Mouse (Mus musculus): ENCODE measurements around the gene Rassf5. TPM values are rescaled to one million over a fixed set of nuclear protein-coding genes. Genes with fewer than 3 reads are reported as not detected.
A peak's percentile ranks its signal among the peaks of the same experiment; 100 is the strongest.
"Not testable (repeated sequence)": the region's sequence is repeated elsewhere in the genome, so short reads cannot be mapped to it uniquely, and the experiment has no call there.

The Rassf5 gene
- polyA plus RNA-seq, 1 experiment from 2014 or later: 7.9 TPM

GRCm38 (mm10) chr1:131153018-131153629 is 91.9 kb downstream of the Rassf5 start, which contains the start of gene Eif2d:
Gene Eif2d, plus strand, starts transcription at chr1:131153181.
- no peaks in the 10 kb centered on the region for H3K9me3 ChIP-seq (ENCODE audit: control insufficient read depth, low read length)
- WGBS: under 1% methylated on average over 27 of the region's 27 CpGs
- TF ChIP-seq EP300 (optimal IDR thresholded peaks at IDR 0.05) (no peak), CTCF (IDR thresholded peaks at IDR 0.05; ENCODE audit: low read depth) (no peak)
- H3K27me3 ChIP-seq (ENCODE audit: control insufficient read depth, insufficient read depth, low read length): no peaks in the 10 kb centered on the region
- peak within 1 kb of the TSS; percentile 75 for H3K9ac ChIP-seq (ENCODE audit: low read length)
- no peaks in the 10 kb centered on the region for H3K36me3 ChIP-seq (ENCODE audit: control insufficient read depth, insufficient read depth, low read length)
- H3K4me3 ChIP-seq (ENCODE audit: low read depth, low read length): peak within 1 kb of the TSS; percentile 68
- ATAC-seq (ENCODE audit: low FRiP score, low TSS enrichment) (peak; percentile 99), DNase-seq (ENCODE audit: low spot score) (peak; percentile 95)
- peak within 1 kb of the TSS; percentile 90 for H3K4me2 ChIP-seq (replicated peaks; ENCODE audit: low read depth)
- no peaks in the 10 kb centered on the region for H3K4me1 ChIP-seq (replicated peaks; ENCODE audit: control insufficient read depth, insufficient read depth)
- peak within 1 kb of the TSS; percentile 76 for H3K27ac ChIP-seq (replicated peaks)

GRCm38 (mm10) chr1:131149496-131149895 is 95.6 kb downstream of the Rassf5 start:
- TF ChIP-seq EP300 (optimal IDR thresholded peaks at IDR 0.05) (no peak), CTCF (IDR thresholded peaks at IDR 0.05; ENCODE audit: low read depth) (no peak)
- ATAC-seq (ENCODE audit: low FRiP score, low TSS enrichment) (no peak), DNase-seq (ENCODE audit: low spot score) (no peak)
- 67% methylated on average over 1 of the region's 1 CpGs for WGBS
- no peaks in the 10 kb centered on the region for H3K27me3 ChIP-seq (ENCODE audit: control insufficient read depth, insufficient read depth, low read length)
- no peaks in the 10 kb centered on the region for H3K36me3 ChIP-seq (ENCODE audit: control insufficient read depth, insufficient read depth, low read length)
- no peak overlapping the region for H3K27ac ChIP-seq (replicated peaks)
- no peak overlapping the region for H3K9ac ChIP-seq (ENCODE audit: low read length)
- H3K4me2 ChIP-seq (replicated peaks; ENCODE audit: low read depth): no peak overlapping the region
- H3K4me3 ChIP-seq (ENCODE audit: low read depth, low read length): no peak overlapping the region
- no peaks in the 10 kb centered on the region for H3K4me1 ChIP-seq (replicated peaks; ENCODE audit: control insufficient read depth, insufficient read depth)
- H3K9me3 ChIP-seq (ENCODE audit: control insufficient read depth, low read length): no peaks in the 10 kb centered on the region

DNA sequence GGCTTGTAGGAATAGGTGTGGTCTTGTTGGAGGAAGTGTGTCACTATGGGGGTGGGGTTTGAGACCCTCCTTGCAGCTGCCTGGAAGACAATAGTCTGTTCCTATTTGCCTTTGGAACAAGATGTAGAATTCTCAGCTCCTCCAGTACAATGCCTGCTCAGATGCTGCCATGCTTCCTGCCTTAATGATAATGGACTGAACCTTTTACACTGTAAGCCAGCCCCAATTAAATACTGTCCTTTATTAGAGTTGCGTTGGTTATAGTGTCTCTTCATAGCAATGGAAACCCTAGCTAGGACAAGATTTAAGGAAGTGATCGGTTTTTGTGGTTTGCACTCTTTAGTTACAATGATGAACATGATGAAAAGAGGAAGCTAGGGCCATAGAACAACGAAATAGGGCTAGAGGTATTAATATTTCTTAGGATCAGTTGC is 98.9 kb downstream of the Rassf5 start:
- DNase-seq (ENCODE audit: low spot score): no peak
- 81% methylated on average over 3 of the region's 3 CpGs for WGBS
- no peaks in the 10 kb centered on the region for H3K4me1 ChIP-seq (replicated peaks; ENCODE audit: control insufficient read depth, insufficient read depth)
- no peaks in the 10 kb centered on the region for H3K27me3 ChIP-seq (ENCODE audit: control insufficient read depth, insufficient read depth, low read length)
- H3K4me2 ChIP-seq (replicated peaks; ENCODE audit: low read depth): no peak overlapping the region
- H3K36me3 ChIP-seq (ENCODE audit: control insufficient read depth, insufficient read depth, low read length): no peaks in the 10 kb centered on the region
- ATAC-seq (ENCODE audit: low FRiP score, low TSS enrichment): no peak
- no peak overlapping the region for H3K4me3 ChIP-seq (ENCODE audit: low read depth, low read length)
- H3K9ac ChIP-seq (ENCODE audit: low read length): no peak overlapping the region
- no peaks in the 10 kb centered on the region for H3K9me3 ChIP-seq (ENCODE audit: control insufficient read depth, low read length)
- TF ChIP-seq CTCF (IDR thresholded peaks at IDR 0.05; ENCODE audit: low read depth) (no peak), EP300 (optimal IDR thresholded peaks at IDR 0.05) (no peak)
- H3K27ac ChIP-seq (replicated peaks): no peak overlapping the region

GRCm38 (mm10) chr1:131145222-131145621 is 99.8 kb downstream of the Rassf5 start:
- WGBS: 86% methylated on average over 3 of the region's 3 CpGs
- not testable (repeated sequence) for H3K9me3 ChIP-seq (ENCODE audit: control insufficient read depth, low read length); DNase-seq (ENCODE audit: low spot score); H3K36me3 ChIP-seq (ENCODE audit: control insufficient read depth, insufficient read depth, low read length); H3K4me3 ChIP-seq (ENCODE audit: low read depth, low read length); H3K27ac ChIP-seq (replicated peaks); H3K27me3 ChIP-seq (ENCODE audit: control insufficient read depth, insufficient read depth, low read length); H3K4me1 ChIP-seq (replicated peaks; ENCODE audit: control insufficient read depth, insufficient read depth); H3K9ac ChIP-seq (ENCODE audit: low read length); ATAC-seq (ENCODE audit: low FRiP score, low TSS enrichment); H3K4me2 ChIP-seq (replicated peaks; ENCODE audit: low read depth)

DNA sequence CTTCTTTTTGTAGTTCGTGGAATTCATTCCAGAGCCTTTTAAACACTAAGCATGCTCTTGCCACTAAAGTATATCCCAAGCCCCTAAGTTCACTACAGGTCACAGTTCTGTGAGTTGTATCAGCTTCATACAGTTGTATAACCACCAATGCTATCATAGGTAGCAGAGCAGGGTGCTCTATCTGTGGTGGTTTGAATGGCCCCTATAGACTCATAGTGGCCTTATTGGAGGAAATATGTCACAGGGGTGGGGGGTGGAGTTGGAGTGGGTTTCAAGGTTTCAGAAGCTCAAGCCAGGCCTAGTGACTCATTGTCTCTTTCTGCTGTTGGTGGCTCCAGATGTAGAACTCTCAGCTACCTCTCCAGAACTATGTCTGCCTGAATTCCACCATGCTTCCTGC is 102.6 kb downstream of the Rassf5 start:
- Histone ChIP-seq H3K27me3 (ENCODE audit: control insufficient read depth, insufficient read depth, low read length) (no peaks in the 10 kb centered on the region), H3K9ac (ENCODE audit: low read length) (no peak overlapping the region), H3K4me3 (ENCODE audit: low read depth, low read length) (no peak overlapping the region), H3K4me1 (replicated peaks; ENCODE audit: control insufficient read depth, insufficient read depth) (0 out of 2 replicates have a peak, but pooled peaks cover 2% of the 10 kb centered on the region), H3K36me3 (ENCODE audit: control insufficient read depth, insufficient read depth, low read length) (no peaks in the 10 kb centered on the region), H3K27ac (replicated peaks) (no peak overlapping the region), H3K9me3 (ENCODE audit: control insufficient read depth, low read length) (no peaks in the 10 kb centered on the region), H3K4me2 (replicated peaks; ENCODE audit: low read depth) (no peak overlapping the region)
- ATAC-seq (ENCODE audit: low FRiP score, low TSS enrichment) (no peak), DNase-seq (ENCODE audit: low spot score) (no peak)
- 83% methylated on average over 1 of the region's 1 CpGs for WGBS
- TF ChIP-seq EP300 (optimal IDR thresholded peaks at IDR 0.05): no peak

- 0 out of 2 replicates have a peak, but pooled peaks cover 2% of the 10 kb centered on the region for H3K4me1 ChIP-seq (replicated peaks; ENCODE audit: control insufficient read depth, insufficient read depth)
- no peaks in the 10 kb centered on the region for H3K9me3 ChIP-seq (ENCODE audit: control insufficient read depth, low read length)
- no peaks in the 10 kb centered on the region for H3K27me3 ChIP-seq (ENCODE audit: control insufficient read depth, insufficient read depth, low read length)
- ATAC-seq (ENCODE audit: low FRiP score, low TSS enrichment) (no peak), DNase-seq (ENCODE audit: low spot score) (no peak)
- H3K4me3 ChIP-seq (ENCODE audit: low read depth, low read length): no peak overlapping the region
- no peak for TF ChIP-seq EP300 (optimal IDR thresholded peaks at IDR 0.05)
- TF ChIP-seq CTCF (IDR thresholded peaks at IDR 0.05; ENCODE audit: low read depth): no peak
- no peak overlapping the region for H3K9ac ChIP-seq (ENCODE audit: low read length)
- WGBS: 49% methylated on average over 2 of the region's 2 CpGs
- H3K27ac ChIP-seq (replicated peaks): no peak overlapping the region
- no peak overlapping the region for H3K4me2 ChIP-seq (replicated peaks; ENCODE audit: low read depth)
- no peaks in the 10 kb centered on the region for H3K36me3 ChIP-seq (ENCODE audit: control insufficient read depth, insufficient read depth, low read length)
Measured at GRCm38 (mm10) chr1:131141449-131141848, 103.6 kb downstream of the Rassf5 start.
